Mouse (Mus musculus) bone marrow macrophage, adult 2 months (primary cell): ENCODE results near the gene Zfand3.

Experiments
- CTCF ChIP-seq: IDR thresholded peaks from 2 replicates; pipeline ENCODE4 v1.5.1; 2012; ENCODE audit warnings: low read depth, mild to moderate bottlenecking, low read length, moderate library complexity
- POLR2A ChIP-seq: IDR thresholded peaks from 2 replicates; pipeline ENCODE4 v1.6.1; 2012; ENCODE audit warnings: mild to moderate bottlenecking, low read depth, low read length, borderline replicate concordance

GRCm38 (mm10) chr17:29997726-29998125, 6.8 kb upstream of the Zfand3 start:
- no peak for TF ChIP-seq POLR2A
- TF ChIP-seq CTCF = no peak
